Mouse (Mus musculus): Measurements from ENCODE around the gene Dgkq.

GRCm38 (mm10) chr5:108718051-108718450 is 48.6 kb upstream of the Dgkq start:
- TF ChIP-seq USF1 (IDR thresholded peaks at IDR 0.05; ENCODE audit: low read depth) (no peak), CTCF (IDR thresholded peaks at IDR 0.05; ENCODE audit: control insufficient read depth, insufficient read depth, insufficient read length) (no peak), MAX (IDR thresholded peaks at IDR 0.05) (no peak), CEBPB (IDR thresholded peaks at IDR 0.05; ENCODE audit: low read depth) (no peak), MYOD1 (IDR thresholded peaks at IDR 0.05; ENCODE audit: control insufficient read depth, insufficient read length, low read depth) (no peak)
